Mouse (Mus musculus) liver, embryonic 11.5 days (tissue): ENCODE measurements around the gene Ddx54. TPM values are rescaled to one million over a fixed set of nuclear protein-coding genes. Genes with fewer than 3 reads are reported as not detected.

Source experiments
- ATAC-seq: fragments of 200-750 bp; cut with Nextera tagmentation; replicated peaks from 2 replicates; pipeline ENCODE4 v1.8.0; 2017; ENCODE audit warnings: moderate number of reproducible peaks, mild to moderate bottlenecking, moderate TSS enrichment, moderate library complexity; ENCODE audit not compliant: low FRiP score
- DNase-seq: peaks from one replicate; pipeline ENCODE4 v3.0.0-alpha.2; 2017; ENCODE audit warnings: low spot score
- H3K27ac ChIP-seq: fragments of 300-500 bp; sonication (generic); 2 replicates; pipeline ENCODE4 v1.5.1; 2014; ENCODE audit warnings: mild to moderate bottlenecking, low read depth, low read length, control low read depth
- H3K27me3 ChIP-seq: fragments of 300-500 bp; sonication (generic); replicated peaks from 2 replicates; pipeline ENCODE4 v1.6.1; 2014; ENCODE audit warnings: low read length, mixed read lengths; ENCODE audit not compliant: control insufficient read depth, insufficient read depth
- H3K36me3 ChIP-seq: fragments of 300-500 bp; sonication (generic); 2 replicates; pipeline ENCODE4 v1.6.1; 2014; ENCODE audit warnings: mild to moderate bottlenecking, low read length, moderate library complexity, mixed read lengths; ENCODE audit not compliant: control insufficient read depth, insufficient read depth
- H3K4me1 ChIP-seq: fragments of 300-500 bp; sonication (generic); replicated peaks from 2 replicates; pipeline ENCODE4 v1.6.1; 2014; ENCODE audit warnings: low read length, mixed read lengths; ENCODE audit not compliant: control insufficient read depth, insufficient read depth
- H3K4me2 ChIP-seq: fragments of 300-500 bp; sonication (generic); 2 replicates; pipeline ENCODE4 v1.6.1; 2014; ENCODE audit warnings: mild to moderate bottlenecking, control low read depth, moderate library complexity
- H3K4me3 ChIP-seq: fragments of 300-500 bp; sonication (generic); 2 replicates; pipeline ENCODE4 v1.5.1; 2014; ENCODE audit warnings: low read depth, low read length, control low read depth
- H3K9ac ChIP-seq: fragments of 300-500 bp; sonication (generic); 2 replicates; pipeline ENCODE4 v1.6.1; 2014; ENCODE audit warnings: low read depth, low read length, control low read depth
- H3K9me3 ChIP-seq: fragments of 300-500 bp; sonication (generic); 2 replicates; pipeline ENCODE4 v1.6.1; 2016; ENCODE audit warnings: low read length, inconsistent platforms, mixed read lengths; ENCODE audit not compliant: control insufficient read depth
- WGBS: fragments of 180-500 bp; shearing (Covaris S2); extraction: QIAGEN DNeasy Blood & Tissue Kit; methylation state at CpG from one replicate; pipeline ENCODE4 v1.1.7; 2014; 5-methylcytosine and 5-hydroxymethylcytosine counted together
- polyA plus RNA-seq: library from polyadenylated mRNA; unstranded; fragments of >200 nt; fragmentation: Nextera tagmentation; extraction: Ambion mirVana; gene quantifications from 2 replicates; pipeline ENCODE4 v1.2.1, GENCODE M21; 2014

The Ddx54 gene
- polyA plus RNA-seq = 46.7 and 47.0 TPM in 2 replicates

- peaks cover 24% of the 10 kb centered on the region; the same call in 1 of the 2 replicates for H3K36me3 ChIP-seq
- under 1% methylated on average over 22 of the region's 22 CpGs for WGBS
- ATAC-seq (peak; percentile 81), DNase-seq (peak; percentile 98)
- peaks cover 4% of the 10 kb centered on the region; the same call in 1 of the 2 replicates for H3K9me3 ChIP-seq
- peak within 1 kb of the TSS; percentile 86 for H3K4me2 ChIP-seq
- H3K4me3 ChIP-seq = peak within 1 kb of the TSS; percentile 82
- H3K9ac ChIP-seq = peak within 1 kb of the TSS; percentile 79
- no peaks in the 10 kb centered on the region for H3K27me3 ChIP-seq
- H3K27ac ChIP-seq = peak within 1 kb of the TSS; percentile 10
- H3K4me1 ChIP-seq = peaks cover 10% of the 10 kb centered on the region
Measured at GRCm38 (mm10) chr5:120612442-120612821, at the start of gene Ddx54, which contains the start of gene Rita1. Gene Ddx54 (plus strand): TSS chr5:120612739. Gene Rita1 (minus strand): TSS chr5:120612589.

- Histone ChIP-seq H3K27me3 (no peaks in the 10 kb centered on the region), H3K9ac (no peak overlapping the region), H3K27ac (peak overlapping the region; percentile 57), H3K9me3 (no peaks in the 10 kb centered on the region), H3K36me3 (peaks cover 4% of the 10 kb centered on the region; the same call in 1 of the 2 replicates), H3K4me3 (no peak overlapping the region), H3K4me2 (peak overlapping the region; percentile 2; the same call in 1 of the 2 replicates), H3K4me1 (peaks cover 67% of the 10 kb centered on the region)
- ATAC-seq = no peak; the same call in 1 of the 2 replicates
- DNase-seq = no peak
- WGBS = 54% methylated on average over 28 of the region's 28 CpGs
Measured at GRCm38 (mm10) chr5:120562956-120563913, 49.3 kb upstream of the Ddx54 start.

DNA sequence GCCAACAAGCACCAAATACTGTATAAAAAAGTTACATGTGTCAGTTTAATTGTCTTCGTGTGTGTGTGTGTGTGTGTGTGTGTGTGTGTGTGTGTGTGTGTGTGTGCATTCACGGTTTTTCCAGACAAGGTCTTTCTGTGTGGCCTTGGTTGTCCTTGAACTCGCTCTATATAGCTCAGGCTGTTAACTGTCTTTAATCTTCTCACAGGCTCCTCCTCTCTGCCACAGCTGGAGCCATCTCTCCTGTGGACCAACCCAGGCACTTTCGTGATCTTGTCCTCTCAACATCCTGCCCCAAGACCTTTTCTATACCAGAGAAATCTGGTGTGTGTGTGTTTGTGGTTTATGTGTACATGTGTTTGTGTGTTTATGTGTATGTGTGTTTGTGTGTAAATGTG, 48.6 kb upstream of the Ddx54 start:
- H3K4me2 ChIP-seq = no peak overlapping the region
- H3K4me1 ChIP-seq = peaks cover 64% of the 10 kb centered on the region
- WGBS = 47% methylated on average over 4 of the region's 4 CpGs
- DNase-seq (no peak), ATAC-seq (no peak)
- 0 out of 2 replicates have a peak overlapping the region, but pooled peaks have one; percentile 41 for H3K27ac ChIP-seq
- H3K9me3 ChIP-seq = no peaks in the 10 kb centered on the region
- H3K27me3 ChIP-seq = no peaks in the 10 kb centered on the region
- no peak overlapping the region for H3K4me3 ChIP-seq
- H3K9ac ChIP-seq = no peak overlapping the region
- H3K36me3 ChIP-seq = no peaks in the 10 kb centered on the region

- H3K4me2 ChIP-seq = no peak overlapping the region
- H3K4me1 ChIP-seq = peaks cover 58% of the 10 kb centered on the region
- DNase-seq = no peak
- 60% methylated on average over 15 of the region's 15 CpGs for WGBS
- no peak overlapping the region for H3K9ac ChIP-seq
- ATAC-seq = no peak
- no peak overlapping the region for H3K4me3 ChIP-seq
- no peaks in the 10 kb centered on the region for H3K27me3 ChIP-seq
- no peaks in the 10 kb centered on the region for H3K36me3 ChIP-seq
- no peaks in the 10 kb centered on the region for H3K9me3 ChIP-seq
- H3K27ac ChIP-seq = peak overlapping the region; percentile 30; the same call in 1 of the 2 replicates
Measured at GRCm38 (mm10) chr5:120565171-120565905, 47.2 kb upstream of the Ddx54 start.

GRCm38 (mm10) chr5:120566101-120566500, 46.4 kb upstream of the Ddx54 start:
- H3K4me1 ChIP-seq = peaks cover 55% of the 10 kb centered on the region
- H3K4me2 ChIP-seq = no peak overlapping the region
- ATAC-seq = no peak
- no peak overlapping the region for H3K4me3 ChIP-seq
- no peaks in the 10 kb centered on the region for H3K27me3 ChIP-seq
- WGBS = 81% methylated on average over 5 of the region's 5 CpGs
- no peaks in the 10 kb centered on the region for H3K9me3 ChIP-seq
- no peak overlapping the region for H3K9ac ChIP-seq
- no peaks in the 10 kb centered on the region for H3K36me3 ChIP-seq
- H3K27ac ChIP-seq = no peak overlapping the region
- no peak for DNase-seq

- H3K4me1 ChIP-seq = peaks cover 59% of the 10 kb centered on the region
- no peak overlapping the region for H3K4me2 ChIP-seq
- H3K4me3 ChIP-seq = no peak overlapping the region
- no peak overlapping the region for H3K9ac ChIP-seq
- H3K27me3 ChIP-seq = no peaks in the 10 kb centered on the region
- WGBS = 66% methylated on average over 9 of the region's 9 CpGs
- H3K36me3 ChIP-seq = no peaks in the 10 kb centered on the region
- no peaks in the 10 kb centered on the region for H3K9me3 ChIP-seq
- no peak for ATAC-seq
- DNase-seq = no peak
- no peak overlapping the region for H3K27ac ChIP-seq
Measured at GRCm38 (mm10) chr5:120566681-120567252, 45.8 kb upstream of the Ddx54 start.

- H3K27ac ChIP-seq = no peak overlapping the region
- ATAC-seq (no peak), DNase-seq (no peak)
- no peak overlapping the region for H3K4me2 ChIP-seq
- H3K4me3 ChIP-seq = no peak overlapping the region
- 56% methylated on average over 21 of the region's 21 CpGs for WGBS
- peaks cover 59% of the 10 kb centered on the region for H3K4me1 ChIP-seq
- no peaks in the 10 kb centered on the region for H3K9me3 ChIP-seq
- H3K27me3 ChIP-seq = no peaks in the 10 kb centered on the region
- H3K36me3 ChIP-seq = no peaks in the 10 kb centered on the region
- no peak overlapping the region for H3K9ac ChIP-seq
Measured at GRCm38 (mm10) chr5:120567253-120567701, 45.3 kb upstream of the Ddx54 start.

DNA sequence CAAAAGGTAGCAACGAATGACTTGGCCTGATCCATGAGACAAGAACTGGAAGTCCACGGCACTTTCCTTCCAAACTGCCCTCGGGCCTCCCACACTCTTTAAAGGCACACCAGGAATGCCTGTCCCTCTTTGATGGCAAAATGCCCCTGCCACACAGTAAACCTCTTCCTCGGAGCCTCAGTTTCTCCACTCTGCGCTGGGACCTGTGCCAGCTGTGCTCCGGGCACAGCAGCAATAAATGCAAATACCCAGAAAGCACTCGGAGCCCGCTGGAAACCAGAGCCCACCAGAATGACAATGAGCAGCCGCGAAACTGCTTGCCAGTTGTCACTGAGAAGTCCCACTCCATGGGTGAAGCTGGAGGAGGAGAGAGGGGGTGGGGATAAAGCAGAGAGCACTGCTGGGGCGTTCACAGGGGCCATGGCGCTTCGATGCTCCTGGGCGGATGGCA, 44.8 kb upstream of the Ddx54 start:
- H3K9ac ChIP-seq = no peak overlapping the region
- H3K4me2 ChIP-seq = no peak overlapping the region
- H3K27me3 ChIP-seq = no peaks in the 10 kb centered on the region
- no peaks in the 10 kb centered on the region for H3K36me3 ChIP-seq
- H3K9me3 ChIP-seq = no peaks in the 10 kb centered on the region
- H3K4me3 ChIP-seq = no peak overlapping the region
- DNase-seq = no peak
- H3K27ac ChIP-seq = no peak overlapping the region
- peaks cover 57% of the 10 kb centered on the region for H3K4me1 ChIP-seq
- ATAC-seq = no peak
- 79% methylated on average over 14 of the region's 14 CpGs for WGBS
